Mouse (Mus musculus): ENCODE measurements around the gene Dusp27.

- TF ChIP-seq CTCF (conservative IDR thresholded peaks at IDR 0.05; ENCODE audit: low read length) (no peak), NANOG (IDR thresholded peaks at IDR 0.05; ENCODE audit: borderline replicate concordance, low read length) (no peak)
These were observed 43.1 kb upstream of the Dusp27 start for GRCm38 (mm10) chr1:166170852-166171251.
